Mouse (Mus musculus) bone marrow macrophage, adult 2 months (primary cell): ENCODE measurements around the gene Gria2.

ENCODE experiments used
- CTCF ChIP-seq: IDR thresholded peaks from 2 replicates; pipeline ENCODE4 v1.5.1; 2012; ENCODE audit warnings: low read depth, mild to moderate bottlenecking, low read length, moderate library complexity
- POLR2A ChIP-seq: IDR thresholded peaks from 2 replicates; pipeline ENCODE4 v1.6.1; 2012; ENCODE audit warnings: mild to moderate bottlenecking, low read depth, low read length, borderline replicate concordance

DNA sequence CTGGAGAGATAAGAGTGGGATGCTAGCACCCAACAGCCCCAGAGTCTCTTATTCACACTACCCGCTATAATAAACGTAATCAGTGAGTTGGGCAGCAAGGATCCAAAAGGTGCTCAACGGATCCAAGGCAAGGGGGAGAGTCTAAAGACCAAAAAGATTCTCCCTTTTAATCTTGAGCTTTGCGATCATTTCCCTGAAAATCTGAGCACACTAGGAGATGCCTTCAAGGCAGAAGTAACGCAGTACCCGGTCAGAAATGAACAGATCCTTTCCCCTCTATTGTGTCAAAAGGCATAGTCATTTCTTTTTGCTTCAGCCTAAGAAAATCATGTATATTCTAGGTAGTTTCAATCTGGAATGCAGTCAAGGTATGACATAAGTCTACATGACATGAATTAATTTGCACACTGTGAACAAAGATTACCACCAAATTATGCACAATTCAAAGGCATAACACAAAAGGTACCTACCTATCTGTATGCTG lies 766 bp downstream of the Gria2 start:
- TF ChIP-seq CTCF (no peak), POLR2A (no peak)
